Mouse (Mus musculus) layer of hippocampus, adult 11-12 months (tissue): ENCODE data around the gene Eif4e2.
A peak's percentile ranks its signal among the peaks of the same experiment; 100 is the strongest.

Source experiments
- DNase-seq: peaks from one replicate; pipeline ENCODE4 v3.0.0; 2022; ENCODE audit warnings: low spot score

The Eif4e2 gene

GRCm38 (mm10) chr1:87263257-87263656, 49.5 kb downstream of the Eif4e2 start:
- no peak for DNase-seq

GRCm38 (mm10) chr1:87263796-87264133, 50.1 kb downstream of the Eif4e2 start:
- DNase-seq = no peak

- DNase-seq = no peak
These were observed 50.7 kb downstream of the Eif4e2 start, which contains the start of gene Efhd1 for GRCm38 (mm10) chr1:87264134-87265006. Efhd1 (plus strand) TSS chr1:87264363.

- DNase-seq = no peak
These were observed 51.5 kb downstream of the Eif4e2 start for GRCm38 (mm10) chr1:87265200-87265599.

- DNase-seq = no peak
These were observed 52.8 kb downstream of the Eif4e2 start for GRCm38 (mm10) chr1:87266296-87267090.

GRCm38 (mm10) chr1:87270204-87270603, 56.5 kb downstream of the Eif4e2 start:
- no peak for DNase-seq

- DNase-seq = no peak
These were observed 57.1 kb downstream of the Eif4e2 start for GRCm38 (mm10) chr1:87270641-87271467.

GRCm38 (mm10) chr1:87271596-87271995, 57.9 kb downstream of the Eif4e2 start:
- DNase-seq = no peak

- DNase-seq = no peak
These were observed 58.7 kb downstream of the Eif4e2 start for GRCm38 (mm10) chr1:87272462-87272861.

- peak; percentile 60 for DNase-seq
These were observed 59.8 kb downstream of the Eif4e2 start for GRCm38 (mm10) chr1:87273514-87273942.

- DNase-seq = no peak
These were observed 60.4 kb downstream of the Eif4e2 start for GRCm38 (mm10) chr1:87274134-87274533.

- DNase-seq = no peak
These were observed 61.4 kb downstream of the Eif4e2 start for GRCm38 (mm10) chr1:87275151-87275550.

- no peak for DNase-seq
These were observed 62.3 kb downstream of the Eif4e2 start for GRCm38 (mm10) chr1:87276056-87276455.

- DNase-seq = no peak
These were observed 66.6 kb downstream of the Eif4e2 start for GRCm38 (mm10) chr1:87280281-87280680.

GRCm38 (mm10) chr1:87281599-87282412, 68.1 kb downstream of the Eif4e2 start:
- DNase-seq = no peak

GRCm38 (mm10) chr1:87282413-87282788, 68.7 kb downstream of the Eif4e2 start:
- no peak for DNase-seq

GRCm38 (mm10) chr1:87283410-87283960, 69.8 kb downstream of the Eif4e2 start:
- no peak for DNase-seq

GRCm38 (mm10) chr1:87287105-87287504, 73.4 kb downstream of the Eif4e2 start:
- DNase-seq = peak; percentile 40
